Mouse (Mus musculus) T-helper 2 cell (primary cell): ENCODE data around the gene Srr.

Source experiments
- in situ Hi-C: fragments of 300-600 bp; cut with MboI, MseI; formaldehyde crosslinking; loops from one replicate; pipeline ENCODE4 v1.15.1; 2025; ENCODE audit warnings: high pct_unique_total_duplicates

Srr gene

DNA sequence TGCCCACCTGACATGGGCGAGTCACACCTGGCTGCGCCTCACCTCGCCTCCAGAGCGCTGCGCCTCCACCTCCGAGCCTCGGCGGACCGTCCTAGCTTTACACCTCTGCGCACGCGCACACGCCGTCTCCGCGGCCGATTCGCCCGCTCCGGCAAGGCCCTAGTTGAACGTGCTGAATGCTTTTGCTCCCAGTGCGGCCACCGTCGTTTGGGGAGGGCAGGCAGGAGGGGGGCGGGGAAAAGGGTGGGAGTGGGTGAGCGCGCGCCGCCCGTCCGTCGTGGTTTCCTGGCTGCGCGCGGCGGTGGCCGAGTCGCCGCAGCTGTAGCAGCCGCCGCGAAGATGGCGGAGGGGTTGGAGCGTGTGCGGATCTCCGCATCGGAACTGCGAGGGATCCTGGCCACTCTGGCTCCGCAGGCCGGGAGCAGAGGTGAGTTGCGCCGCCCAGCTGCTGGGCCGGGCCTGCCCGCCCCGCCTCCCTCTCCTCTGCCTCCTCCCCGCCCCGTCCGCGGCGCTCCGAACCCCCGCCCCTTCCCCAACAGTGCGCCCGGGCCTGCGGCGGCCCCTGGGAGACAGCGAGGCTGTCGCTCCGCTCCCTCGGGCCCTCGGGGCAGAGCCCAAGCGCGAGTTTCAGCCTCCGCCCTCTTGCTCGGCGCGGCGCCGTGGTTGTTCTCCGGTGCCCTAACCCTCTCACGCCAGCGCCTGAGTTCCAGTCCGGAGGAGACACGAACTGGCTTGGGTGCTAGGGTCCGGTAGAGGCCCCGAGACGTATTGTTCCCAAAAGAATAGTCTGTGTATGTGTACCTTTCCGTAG lies at the start of gene Srr, which contains the start of gene Smg6:
TSS of gene Srr (minus strand) at position 372 of the 811 bp plus-strand sequence.
TSS of gene Smg6 (plus strand) at position 247 of the 811 bp plus-strand sequence.
- in situ Hi-C loops: no loop called here

DNA sequence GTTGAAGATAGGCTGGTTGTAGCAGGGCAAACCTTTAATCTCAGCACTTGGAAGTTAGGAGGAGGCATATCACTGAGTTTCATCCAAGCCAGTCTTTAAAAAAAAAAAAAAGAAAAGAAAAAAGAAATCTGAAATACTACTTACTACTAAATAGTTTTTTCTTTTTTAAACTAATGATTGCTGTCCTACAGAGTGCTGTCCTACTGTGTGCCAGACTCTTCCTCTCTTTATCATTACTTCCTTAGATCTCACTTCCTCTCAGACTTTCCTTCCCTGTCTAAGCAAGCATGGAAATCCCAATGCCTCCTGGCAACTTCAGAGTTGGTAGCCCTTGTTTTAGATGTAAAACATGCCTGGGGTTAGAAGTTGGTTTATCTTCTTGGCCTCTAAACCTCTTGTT lies 48.9 kb upstream of the Srr start:
- in situ Hi-C loops: no loop called here

DNA sequence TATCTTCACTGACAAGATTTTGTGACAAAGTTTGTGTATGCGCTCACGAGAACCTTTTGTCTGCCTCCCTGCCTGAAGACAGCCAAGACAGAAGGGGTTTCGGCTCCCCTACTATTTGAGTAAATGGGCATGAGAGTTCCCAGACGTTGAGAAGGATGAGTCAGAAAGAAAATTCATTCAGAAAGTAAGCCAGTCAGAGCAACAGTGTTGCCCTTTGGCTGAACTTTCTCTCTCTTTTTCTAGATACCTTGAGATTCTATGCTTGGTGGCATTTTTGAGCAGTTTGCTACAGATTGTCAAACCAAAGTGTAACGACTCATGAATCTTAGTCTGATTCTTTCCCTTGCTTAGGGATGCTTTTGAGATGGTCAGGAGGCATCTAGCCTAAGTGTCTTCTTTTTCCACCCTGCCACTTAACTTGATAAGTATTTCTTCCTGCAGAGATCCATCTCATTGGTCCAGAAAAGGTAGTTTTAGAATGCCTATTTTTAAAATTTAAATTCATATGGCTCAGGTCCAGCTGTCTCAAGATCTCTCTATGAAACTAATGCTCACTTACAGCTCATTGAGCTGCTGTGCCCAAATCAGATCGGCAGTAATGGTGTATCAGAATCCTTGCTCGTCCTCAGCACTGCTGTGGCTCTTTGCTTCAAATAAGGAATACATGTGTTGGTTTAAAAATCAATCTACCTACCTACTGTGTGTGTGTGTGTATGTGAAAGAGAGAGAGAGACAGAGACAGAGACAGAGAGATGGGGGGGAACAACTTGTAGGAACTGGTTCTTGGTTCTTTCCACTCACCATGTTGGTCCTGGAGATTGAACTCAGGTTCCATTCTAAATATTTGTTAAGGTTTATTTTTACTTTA lies 47.8 kb upstream of the Srr start:
- in situ Hi-C loops: no loop called here

DNA sequence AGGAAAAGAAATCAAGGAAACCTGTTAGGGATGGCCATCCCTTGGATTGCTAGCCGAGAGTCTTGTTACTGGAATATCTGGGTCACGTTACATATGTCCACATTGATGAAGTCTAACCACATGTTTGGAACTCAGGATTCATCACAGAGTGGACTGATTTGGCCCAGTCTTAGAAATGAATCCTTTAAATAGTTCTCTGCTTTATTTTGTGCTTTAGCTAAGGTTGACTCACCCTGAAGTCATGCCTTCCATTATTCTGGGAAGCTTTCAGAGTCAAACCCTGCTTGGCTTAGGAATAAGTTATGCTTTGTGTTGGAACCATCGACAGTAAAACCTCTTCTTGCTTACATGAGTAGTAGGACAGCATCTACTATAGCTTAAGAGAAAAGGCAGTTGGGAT lies 39.8 kb upstream of the Srr start:
- in situ Hi-C loops: no loop called here

DNA sequence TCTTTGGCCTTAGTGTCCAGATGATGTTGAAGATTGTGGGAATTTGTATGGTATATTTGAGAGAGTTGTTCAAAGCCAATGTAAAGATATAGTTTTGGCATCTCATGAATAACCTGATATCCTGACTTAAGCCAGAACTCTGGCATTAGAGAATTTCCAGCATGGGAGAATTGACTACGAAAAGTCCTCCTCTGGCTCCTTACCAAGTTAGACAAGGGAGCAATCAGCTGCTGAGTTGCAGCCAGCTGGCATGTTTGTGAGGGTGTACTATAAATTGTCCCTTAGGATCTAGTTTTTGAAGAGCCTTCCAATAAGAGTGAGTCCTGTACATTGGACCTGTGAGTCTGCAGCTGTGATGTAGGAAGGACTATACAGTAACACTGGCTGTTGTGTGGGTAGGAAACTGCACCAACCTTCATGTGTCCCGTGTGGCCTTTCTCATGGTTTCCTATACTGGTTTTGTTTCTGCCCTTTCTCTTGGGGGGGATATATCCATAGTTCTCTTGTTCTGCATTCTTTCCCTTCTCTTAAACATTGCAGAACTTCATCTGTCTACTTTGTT lies 37.2 kb upstream of the Srr start:
- in situ Hi-C loops: no loop called here

DNA sequence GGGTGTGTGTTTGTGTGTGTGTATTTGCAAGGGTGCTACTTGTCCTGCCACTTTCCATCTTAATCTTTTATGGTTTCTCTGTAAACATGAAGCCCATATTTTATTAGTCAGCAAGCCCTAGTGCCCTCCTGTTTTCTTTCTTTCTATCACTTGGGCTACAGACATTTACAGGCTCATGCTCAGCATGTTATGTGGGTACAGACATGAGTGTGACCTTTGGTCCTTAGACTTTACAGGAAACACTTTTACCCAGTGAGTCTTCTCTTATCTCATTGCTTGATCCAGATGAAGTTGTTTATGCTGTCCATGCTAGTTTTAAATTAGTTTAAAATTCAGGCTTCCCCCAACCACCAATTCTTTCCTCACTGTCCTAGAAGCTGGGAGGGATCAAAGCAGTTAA lies 36.2 kb upstream of the Srr start:
- in situ Hi-C loops: no loop called here

DNA sequence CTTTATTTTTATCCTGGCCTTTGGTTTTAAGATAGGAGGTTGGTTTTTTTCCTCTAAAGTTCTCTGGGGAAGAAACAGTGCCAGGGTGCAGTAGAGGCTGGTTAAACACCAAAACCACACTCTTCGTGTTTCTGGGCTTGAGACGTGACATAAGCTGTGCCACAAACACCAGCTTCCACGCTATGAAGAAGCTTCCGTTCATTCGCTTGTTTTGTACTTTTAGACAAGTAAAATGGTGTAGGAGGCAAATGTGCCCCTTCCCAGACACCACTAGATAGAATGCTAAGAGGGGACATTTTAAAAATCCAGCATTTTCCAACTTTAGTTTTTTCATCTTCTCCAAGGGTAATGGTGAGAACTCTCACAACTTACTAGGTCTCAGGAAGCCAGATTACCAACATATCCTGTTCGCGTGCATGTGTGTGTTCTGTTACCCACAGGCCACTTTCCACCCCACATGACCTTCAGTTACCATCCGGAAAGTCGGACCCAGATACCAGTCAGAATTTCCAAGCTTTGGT lies 34.3 kb upstream of the Srr start:
- in situ Hi-C loops: no loop called here

DNA sequence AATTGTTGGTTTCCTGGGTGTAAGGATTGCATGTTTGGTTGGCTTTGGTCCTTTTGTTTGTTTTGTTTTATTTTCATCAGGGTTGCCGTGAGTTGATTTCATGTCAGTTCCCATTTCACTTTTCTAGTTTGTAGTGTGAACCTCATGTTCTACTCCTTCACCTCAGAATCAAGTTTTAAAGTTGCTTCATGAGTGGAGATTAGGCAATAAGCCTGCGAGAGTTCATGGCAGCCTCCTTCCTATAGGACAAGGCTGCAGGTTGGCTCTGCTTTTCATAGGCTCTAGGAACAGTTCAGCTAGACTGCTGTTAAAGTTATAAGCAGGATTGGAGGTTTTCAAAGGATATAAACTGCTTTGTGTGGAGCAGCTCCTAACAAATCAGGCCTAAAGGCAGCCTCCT lies 33.8 kb upstream of the Srr start:
- in situ Hi-C loops: no loop called here

DNA sequence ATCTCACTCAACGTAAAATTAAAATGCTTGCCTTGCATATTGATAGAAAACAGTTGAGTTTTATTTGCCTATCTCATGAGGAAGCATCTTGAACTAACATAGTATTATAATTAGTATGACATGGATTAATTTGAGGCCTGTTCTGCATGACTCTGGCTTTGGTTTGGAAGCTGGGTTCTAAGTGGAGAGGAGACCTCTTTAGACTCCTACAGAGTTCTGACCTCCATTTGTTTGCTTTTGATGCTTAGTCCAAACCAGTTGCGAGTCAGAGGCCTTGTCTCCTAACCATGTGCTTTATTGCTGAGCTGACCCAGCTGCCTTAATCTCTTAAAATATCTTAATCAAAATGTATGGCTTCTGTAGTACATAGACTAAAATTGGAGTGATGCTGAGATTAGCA lies 31.9 kb upstream of the Srr start:
- in situ Hi-C loops: no loop called here

DNA sequence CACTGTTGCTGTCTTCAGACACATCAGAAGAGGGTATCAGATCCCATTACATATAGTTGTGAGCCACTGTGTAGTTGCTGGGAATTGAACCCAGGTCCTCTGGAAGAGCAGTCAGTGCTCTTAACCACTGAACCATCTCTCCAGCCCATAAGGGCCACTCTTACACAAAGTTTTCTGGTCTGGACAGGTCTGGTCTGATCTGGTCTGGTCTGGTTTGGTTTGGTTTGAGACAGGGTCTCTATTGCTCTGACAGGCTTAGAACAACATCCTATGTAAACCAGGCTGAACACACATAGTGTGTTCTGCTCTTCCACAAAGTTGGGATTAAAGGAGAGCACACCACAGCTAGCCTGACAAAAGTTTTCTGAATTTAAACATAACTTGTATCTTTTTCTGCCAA lies 30.3 kb upstream of the Srr start:
- in situ Hi-C loops: no loop called here

DNA sequence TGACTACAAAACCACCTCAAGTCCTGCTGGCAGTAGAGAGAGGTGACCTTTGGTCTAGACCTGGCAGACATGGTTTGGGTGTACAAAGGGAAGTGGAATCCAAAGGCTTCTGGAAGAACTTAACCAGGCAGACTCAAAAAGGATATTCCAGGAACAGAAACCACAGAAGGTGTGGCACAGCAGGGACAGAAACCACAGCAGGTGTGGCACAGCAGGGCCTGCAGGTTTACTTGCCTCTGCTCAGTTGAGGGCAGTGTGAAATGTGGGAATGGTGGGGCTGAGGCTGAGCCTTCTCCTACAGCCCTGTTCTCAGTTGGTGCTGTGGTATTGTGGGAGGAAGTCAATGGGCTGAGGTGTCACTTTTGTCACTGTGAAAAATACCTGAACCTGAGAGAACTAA lies 29.2 kb upstream of the Srr start:
- in situ Hi-C loops: loop anchor here (5.0 kb wide), 2 partner anchors 32 to 207 kb away; no protein-coding TSS in a partner anchor

DNA sequence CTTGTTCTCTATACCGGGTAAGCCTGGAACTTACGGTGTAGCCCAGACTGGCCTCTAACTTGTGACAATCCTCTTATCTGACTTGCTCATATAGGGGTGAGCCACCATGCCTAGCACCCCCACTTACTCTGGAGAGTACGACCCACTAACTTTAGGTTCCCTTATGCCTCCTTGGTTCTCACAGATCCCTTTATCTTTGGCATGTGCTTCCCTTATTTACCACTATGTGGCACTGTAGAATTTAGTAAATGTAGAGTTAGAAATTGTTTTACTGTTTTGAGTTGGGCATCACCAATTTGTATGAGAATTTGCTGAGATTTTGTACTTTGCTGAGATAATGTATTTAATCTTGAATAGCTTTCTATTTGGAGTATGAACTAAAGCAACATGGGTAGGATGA lies 20.6 kb upstream of the Srr start:
- in situ Hi-C loops: no loop called here

DNA sequence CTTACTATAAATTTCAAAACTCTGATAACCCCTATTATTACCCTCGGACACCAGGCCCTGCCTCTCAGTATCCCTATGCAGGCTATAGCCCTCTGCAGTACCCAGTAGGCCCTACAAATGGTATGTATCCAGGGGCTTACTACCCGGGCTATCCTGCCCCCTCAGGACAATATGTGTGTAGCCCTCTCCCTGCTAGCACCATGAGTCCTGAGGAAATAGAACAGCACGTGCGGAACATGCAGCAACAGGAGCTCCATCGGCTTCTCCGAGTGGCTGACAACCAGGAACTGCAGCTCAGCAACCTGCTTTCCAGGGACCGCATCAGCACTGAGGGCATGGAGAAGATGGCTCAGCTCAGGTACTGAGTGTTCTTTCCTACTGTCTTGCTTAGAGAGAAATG lies 4.6 kb upstream of the Srr start:
- in situ Hi-C loops: no loop called here

DNA sequence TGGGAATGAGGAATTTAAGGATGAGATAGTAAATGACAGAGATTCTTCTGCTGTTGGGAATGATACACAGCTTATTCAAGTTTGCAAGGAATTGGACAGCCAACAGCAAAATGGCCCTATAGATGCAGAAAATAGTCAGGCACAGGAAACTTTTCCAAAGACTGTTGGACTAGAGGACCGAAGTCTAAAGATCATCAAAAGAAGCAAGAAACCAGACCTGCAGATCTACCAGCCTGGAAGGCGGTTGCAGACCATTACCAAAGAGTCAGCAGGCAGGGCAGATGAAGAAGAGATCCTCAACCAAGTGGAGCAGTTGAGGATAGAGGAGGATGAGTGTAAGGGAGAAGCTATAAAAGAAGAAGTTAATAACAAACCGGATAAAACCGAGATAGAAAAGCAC lies 3.4 kb upstream of the Srr start:
- in situ Hi-C loops: no loop called here

DNA sequence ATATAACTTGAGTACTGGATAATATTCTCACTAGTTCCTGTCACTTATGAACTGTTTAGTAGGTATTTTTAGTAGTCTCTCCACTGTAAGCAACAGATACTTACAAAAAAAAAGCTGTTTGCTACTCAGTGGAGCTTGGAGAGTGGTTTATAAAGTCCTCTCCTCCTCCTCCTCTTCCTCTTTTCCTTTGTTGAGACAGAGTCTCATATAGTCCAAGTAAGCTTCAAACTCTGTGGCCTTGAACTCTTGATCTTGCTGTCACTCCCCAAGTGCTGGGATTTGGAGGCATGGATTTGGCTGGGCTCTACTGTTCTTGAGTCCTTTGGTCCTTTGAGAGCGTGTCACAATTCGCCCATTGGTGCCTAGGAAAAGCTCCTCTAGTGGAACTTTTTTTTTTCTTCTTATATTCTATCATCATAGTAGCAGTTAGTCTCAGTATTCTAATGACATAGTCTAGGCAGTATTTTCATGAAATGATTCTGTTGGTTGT lies 1.5 kb upstream of the Srr start:
- in situ Hi-C loops: no loop called here

DNA sequence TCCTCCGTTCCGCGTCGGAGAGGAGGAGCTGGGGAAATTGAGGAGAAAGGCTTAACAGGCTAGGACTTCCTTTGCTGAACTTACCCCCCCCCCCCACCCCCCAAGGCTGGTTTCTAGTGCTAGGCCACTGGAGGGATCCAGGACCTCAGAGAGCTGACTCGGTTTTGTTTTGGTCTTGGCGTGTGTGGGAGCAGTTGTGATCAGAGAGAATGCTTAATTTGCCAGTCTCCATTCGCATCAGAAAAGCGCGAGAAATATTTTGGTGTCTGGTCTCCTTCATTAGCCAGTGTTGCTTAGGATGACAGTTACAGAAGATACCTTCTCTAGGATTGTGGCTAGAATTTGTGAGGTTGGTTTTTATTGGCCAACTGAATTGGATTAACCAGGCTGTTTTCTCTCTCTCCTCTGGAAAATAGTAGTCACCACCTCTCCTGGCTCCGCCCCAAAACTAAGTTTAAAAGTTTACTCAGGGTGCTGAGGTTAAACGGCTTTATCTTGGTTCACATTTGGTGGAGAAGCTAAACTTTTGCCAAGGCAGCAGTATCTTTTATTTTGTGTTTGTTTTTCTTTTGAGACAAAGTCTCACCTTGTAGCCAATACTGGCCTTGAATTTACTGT lies 749 bp upstream of the Srr start:
- in situ Hi-C loops: no loop called here

DNA sequence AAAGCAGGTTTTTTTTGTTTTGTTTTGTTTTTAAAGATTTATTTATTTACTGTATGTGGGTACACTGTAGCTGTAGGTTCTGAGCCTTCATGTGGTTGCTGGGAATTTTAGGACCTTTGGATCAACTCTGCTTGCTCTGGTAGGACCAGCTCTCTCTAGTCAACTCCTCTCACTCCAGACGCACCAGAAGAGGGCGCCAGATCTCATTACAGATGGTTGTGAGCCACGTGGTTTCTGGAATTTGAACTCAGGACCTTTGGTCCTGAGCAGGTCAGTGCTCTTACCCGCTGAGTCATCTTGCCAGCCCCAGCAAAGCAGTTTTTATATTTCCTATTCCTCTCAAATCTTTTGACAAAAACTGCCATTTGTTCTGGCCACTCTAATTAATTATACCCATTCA lies 1.6 kb downstream of the Srr start:
- in situ Hi-C loops: no loop called here

DNA sequence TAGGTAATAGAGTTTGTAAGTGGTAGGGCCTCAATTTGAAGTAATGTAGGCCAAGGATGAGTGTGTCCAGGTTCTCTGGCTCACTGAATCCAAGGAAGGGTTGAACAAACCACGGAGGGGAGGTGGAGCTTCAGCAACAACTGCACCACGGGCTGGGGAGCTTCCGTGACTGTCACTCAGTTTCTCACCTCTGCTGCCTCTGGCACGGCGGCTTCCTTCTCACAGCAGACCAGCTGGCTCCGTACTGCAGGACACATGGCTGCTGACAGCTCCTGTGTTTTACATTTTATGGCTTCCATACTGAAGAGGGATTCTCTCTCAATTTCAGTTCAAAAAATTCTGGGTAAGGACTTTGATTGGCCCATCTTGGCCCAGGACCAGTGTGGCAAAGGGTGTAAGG lies 6.5 kb downstream of the Srr start:
- in situ Hi-C loops: no loop called here

DNA sequence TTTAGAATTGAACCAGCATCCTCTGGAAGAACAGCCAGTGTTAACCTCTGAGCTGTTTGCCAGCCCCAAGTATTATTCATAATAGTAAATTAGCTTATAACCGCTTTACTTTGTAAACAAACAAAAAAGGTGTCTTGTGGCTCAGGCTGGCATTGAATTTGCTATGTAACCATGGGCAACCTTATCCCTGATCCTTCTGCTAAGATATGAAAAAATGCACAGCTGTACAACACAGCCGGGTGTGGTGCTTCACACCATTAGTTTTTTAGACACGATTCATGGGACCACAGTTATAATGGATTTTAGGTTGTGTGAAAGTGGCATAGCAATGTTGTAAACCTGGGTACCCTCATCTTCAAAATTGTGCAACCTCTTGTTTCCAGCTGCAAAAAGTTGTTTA lies 13.3 kb downstream of the Srr start:
- in situ Hi-C loops: loop anchor here (5.0 kb wide), 1 partner anchor 50 kb away; no protein-coding TSS in a partner anchor

DNA sequence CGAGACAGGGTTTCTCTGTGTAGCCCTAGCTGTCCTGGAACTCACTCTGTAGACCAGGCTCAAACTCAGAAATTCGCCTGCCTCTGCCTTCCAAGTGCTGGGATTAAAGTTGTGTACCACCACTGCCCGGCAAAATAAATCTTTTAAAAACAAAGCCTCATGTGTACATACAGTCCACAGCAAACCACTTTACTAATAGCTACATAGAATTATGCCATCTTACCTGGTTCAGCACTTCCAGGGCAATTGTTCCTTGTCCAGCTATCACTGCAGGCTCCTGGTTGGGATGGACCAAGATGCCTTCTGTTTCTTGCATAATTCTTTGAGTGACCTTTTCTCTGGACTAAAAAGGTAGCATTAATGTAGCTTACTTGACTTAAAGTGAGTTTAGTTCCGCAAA lies 15.8 kb downstream of the Srr start:
- in situ Hi-C loops: loop anchor here (5.0 kb wide), 1 partner anchor 48 kb away; no protein-coding TSS in a partner anchor

DNA sequence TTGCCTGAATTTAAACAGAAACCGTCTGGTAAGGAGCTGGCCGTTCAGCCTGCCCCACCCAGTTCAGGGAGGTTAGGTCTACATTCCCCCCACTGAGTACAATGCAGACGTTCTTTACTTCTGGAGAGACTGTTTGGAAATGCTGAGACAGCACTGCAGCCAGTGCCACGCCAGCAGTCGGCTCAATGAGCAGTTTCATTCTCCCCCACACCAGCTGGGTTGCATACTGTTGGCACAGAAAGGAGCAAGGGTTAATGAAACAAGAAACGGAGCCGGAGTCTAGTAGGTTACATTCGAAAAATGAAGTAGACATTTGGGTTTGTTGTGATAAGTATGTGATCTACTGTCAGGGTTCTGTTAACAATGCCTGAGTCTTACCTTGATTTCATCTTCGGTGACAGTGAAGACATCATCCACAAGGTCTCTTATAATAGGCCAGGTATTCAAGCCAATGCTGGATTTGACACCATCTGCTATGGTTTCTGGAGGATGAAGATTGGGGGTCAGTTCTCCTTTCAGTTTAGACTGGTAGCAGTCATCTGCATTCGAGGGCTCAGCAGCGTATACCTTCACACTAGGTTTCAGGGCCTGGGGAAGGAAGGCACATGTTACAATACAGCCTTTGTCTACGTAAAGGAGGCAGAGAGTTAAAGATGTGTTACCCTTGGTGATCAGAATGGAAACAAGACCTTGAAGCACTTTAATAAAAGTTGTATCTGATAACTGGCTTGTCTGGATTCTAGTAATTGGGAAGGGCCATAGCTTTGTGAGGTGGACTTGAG lies 16.9 kb downstream of the Srr start:
- in situ Hi-C loops: no loop called here
